Mouse (Mus musculus) cerebellum, adult 2 months (tissue): ENCODE data around the gene Acap1.

Experiments used
- CTCF ChIP-seq: fragments of 200-500 bp; IDR thresholded peaks from 2 replicates; pipeline ENCODE4 v1.5.1; 2011; ENCODE audit warnings: low read depth, mild to moderate bottlenecking, control low read depth, low read length, moderate library complexity, borderline replicate concordance; ENCODE audit not compliant: insufficient read depth
- POLR2A ChIP-seq: fragments of 200-500 bp; IDR thresholded peaks from 2 replicates; pipeline ENCODE4 v1.6.1; 2011; ENCODE audit warnings: low read length, control low read depth, borderline replicate concordance; ENCODE audit not compliant: insufficient read depth

DNA sequence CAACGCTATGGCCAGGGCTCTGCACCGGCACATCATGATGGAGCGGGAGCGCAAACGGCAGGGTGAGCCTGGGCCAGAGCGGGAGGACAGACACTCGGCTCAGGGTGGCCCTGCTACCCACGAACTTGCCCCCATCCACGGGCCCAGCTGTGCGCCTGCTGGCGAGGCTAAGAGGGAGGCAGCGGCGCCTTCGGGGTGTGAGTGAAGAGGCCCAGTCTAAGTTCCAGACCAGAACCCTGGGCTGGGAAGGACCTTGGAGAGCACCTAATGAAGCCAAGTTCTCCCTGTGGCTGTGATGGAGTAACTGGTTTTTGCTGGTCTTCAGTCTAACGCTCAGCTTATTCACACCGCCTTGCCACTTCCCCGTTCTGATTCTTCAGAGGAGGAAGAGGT lies 19.0 kb upstream of the Acap1 start:
- no peak for TF ChIP-seq POLR2A
- TF ChIP-seq CTCF: no peak
